Mouse (Mus musculus) right cerebral cortex, postnatal 36 days (tissue): ENCODE results near the gene Fam221b.

Source experiments
- DNase-seq, 2 experiments: peaks; one replicate each; pipeline ENCODE4 v3.0.0; 2022; ENCODE audit warnings: low spot score in 2 of 2, mixed read lengths in 1 of 2

The Fam221b gene

GRCm38 (mm10) chr4:43657146-43657545 lies 11.8 kb downstream of the Fam221b start:
- DNase-seq, result no peak

- DNase-seq, result peak; percentile 93 to 96
These were observed 12.4 kb downstream of the Fam221b start, which contains the start of gene Hint2 for GRCm38 (mm10) chr4:43656339-43657109. TSS of gene Hint2 (minus strand) at chr4:43656466.

GRCm38 (mm10) chr4:43655656-43656338 lies 13.1 kb downstream of the Fam221b start:
- peak in 1 of 2 experiments; percentile 38 for DNase-seq

- no peak for DNase-seq
These were observed 15.6 kb downstream of the Fam221b start, which contains the start of gene Spag8 for GRCm38 (mm10) chr4:43653161-43654015. TSS of gene Spag8 (minus strand) at chr4:43653594.

- DNase-seq, result no peak
These were observed 16.2 kb downstream of the Fam221b start for GRCm38 (mm10) chr4:43652726-43653125.

GRCm38 (mm10) chr4:43649783-43650182 lies 19.2 kb downstream of the Fam221b start:
- DNase-seq, result no peak

GRCm38 (mm10) chr4:43640491-43640890 lies 28.5 kb downstream of the Fam221b start:
- DNase-seq, result no peak

GRCm38 (mm10) chr4:43640076-43640475 lies 28.9 kb downstream of the Fam221b start:
- DNase-seq, result no peak

- DNase-seq, result no peak
These were observed 32.2 kb downstream of the Fam221b start for GRCm38 (mm10) chr4:43636751-43637150.

- DNase-seq, result no peak
These were observed 34.1 kb downstream of the Fam221b start for GRCm38 (mm10) chr4:43634621-43635374.

- DNase-seq, result no peak
These were observed 35.2 kb downstream of the Fam221b start for GRCm38 (mm10) chr4:43633736-43634135.

GRCm38 (mm10) chr4:43633296-43633695 lies 35.6 kb downstream of the Fam221b start:
- no peak for DNase-seq

- DNase-seq, result no peak
These were observed 36.7 kb downstream of the Fam221b start for GRCm38 (mm10) chr4:43631956-43632920.

- no peak for DNase-seq
These were observed 37.6 kb downstream of the Fam221b start, which contains the start of gene Npr2 for GRCm38 (mm10) chr4:43631046-43631955. TSS of gene Npr2 (plus strand) at chr4:43631935.

GRCm38 (mm10) chr4:43630671-43631045 lies 38.3 kb downstream of the Fam221b start:
- DNase-seq, result no peak

GRCm38 (mm10) chr4:43630030-43630581 lies 38.8 kb downstream of the Fam221b start:
- peak; percentile 70 to 86 for DNase-seq

GRCm38 (mm10) chr4:43629106-43629817 lies 39.7 kb downstream of the Fam221b start:
- no peak for DNase-seq
